Mouse (Mus musculus) liver, embryonic 14.5 days (tissue): ENCODE data around the gene Ythdc1. TPM values are rescaled to one million over a fixed set of nuclear protein-coding genes. Genes with fewer than 3 reads are reported as not detected.

Experiments
- ATAC-seq: fragments of 200-750 bp; cut with Nextera tagmentation; 2 replicates; pipeline ENCODE4 v1.8.0; 2017; ENCODE audit warnings: moderate number of reproducible peaks, mild to moderate bottlenecking, moderate library complexity; ENCODE audit not compliant: insufficient read depth
- DNase-seq, 3 experiments: peaks; one replicate each; pipeline ENCODE4 v3.0.0-alpha.2; 2012 to 2013; ENCODE audit warnings: low read depth in 3 of 3, low spot score in 3 of 3
- H3K27ac ChIP-seq: fragments of 300-500 bp; sonication (generic); 2 replicates; pipeline ENCODE4 v1.5.1; 2014; ENCODE audit warnings: moderate library complexity, mild to moderate bottlenecking, control low read depth, inconsistent platforms
- H3K27me3 ChIP-seq: fragments of 300-500 bp; sonication (generic); 2 replicates; pipeline ENCODE4 v1.6.1; 2014; ENCODE audit warnings: mild to moderate bottlenecking, low read length, moderate library complexity; ENCODE audit not compliant: control insufficient read depth, insufficient read depth
- H3K36me3 ChIP-seq: fragments of 300-500 bp; sonication (generic); replicated peaks from 2 replicates; pipeline ENCODE4 v1.6.1; 2014; ENCODE audit warnings: low read depth; ENCODE audit not compliant: control insufficient read depth, insufficient read depth
- H3K4me1 ChIP-seq, 2 experiments: fragments of 200-500 bp in 1 of 2; fragments of 300-500 bp in 1 of 2; sonication (generic) in 1 of 2; replicated peaks; 2 replicates each; pipeline ENCODE4 v1.6.1; 2012 to 2014; ENCODE audit warnings: antibody characterized with exemption in 1 of 2, inconsistent platforms in 1 of 2, low read length in 1 of 2; ENCODE audit not compliant: control insufficient read depth in 2 of 2, insufficient read depth in 2 of 2
- H3K4me2 ChIP-seq: fragments of 300-500 bp; sonication (generic); 2 replicates; pipeline ENCODE4 v1.6.1; 2014; ENCODE audit warnings: low read depth, mild to moderate bottlenecking, control low read depth, moderate library complexity
- H3K4me3 ChIP-seq, 2 experiments: fragments of 200-500 bp in 1 of 2; fragments of 300-500 bp in 1 of 2; sonication (generic) in 1 of 2; 2 replicates each; pipeline ENCODE4 v1.5.1; 2012 to 2014; ENCODE audit warnings: low read depth in 2 of 2, low read length in 2 of 2, mild to moderate bottlenecking in 2 of 2, control low read depth in 1 of 2, inconsistent platforms in 1 of 2, moderate library complexity in 1 of 2; ENCODE audit not compliant: insufficient read depth in 1 of 2
- H3K9ac ChIP-seq: fragments of 300-500 bp; sonication (generic); replicated peaks from 2 replicates; pipeline ENCODE4 v1.6.1; 2014; ENCODE audit warnings: mild to moderate bottlenecking, control low read depth, moderate library complexity
- H3K9me3 ChIP-seq: fragments of 300-500 bp; sonication (generic); 2 replicates; pipeline ENCODE4 v1.6.1; 2016; ENCODE audit warnings: low read length, mixed read lengths; ENCODE audit not compliant: control insufficient read depth
- CTCF ChIP-seq: IDR thresholded peaks from 2 replicates; pipeline ENCODE4 v1.5.1; 2016; ENCODE audit warnings: antibody characterized with exemption, low read depth, control low read depth
- EP300 ChIP-seq: IDR thresholded peaks from 2 replicates; pipeline ENCODE4 v1.6.1; 2016; ENCODE audit warnings: antibody characterized with exemption, low read depth
- WGBS: fragments of 180-500 bp; shearing (Covaris S2); extraction: QIAGEN DNeasy Blood & Tissue Kit; methylation state at CpG from one replicate; pipeline ENCODE4 v1.1.7; 2014; ENCODE audit not compliant: insufficient replicate concordance; 5-methylcytosine and 5-hydroxymethylcytosine counted together
- polyA plus RNA-seq, 2 experiments: library from polyadenylated mRNA; depleted of rRNA in 1 of 2; stranded (reverse) in 1 of 2; unstranded in 1 of 2; fragments of >200 nt; fragmentation: Nextera tagmentation in 1 of 2; extraction: Ambion mirVana in 1 of 2; gene quantifications; 2 replicates each; pipeline versions ENCODE4 v1.2.1 to v1.2.3; 2012 to 2014

Gene Ythdc1
- polyA plus RNA-seq, 2 experiments, result 12.1 to 22.8 TPM

- H3K9me3 ChIP-seq, result no peaks in the 10 kb centered on the region
- no peaks in the 10 kb centered on the region for H3K36me3 ChIP-seq
- H3K27ac ChIP-seq, result no peak overlapping the region
- 35% methylated on average over 1 of the region's 1 CpGs for WGBS
- TF ChIP-seq EP300, result no peak
- TF ChIP-seq CTCF, result no peak
- no peaks in the 10 kb centered on the region for H3K4me1 ChIP-seq
- no peak overlapping the region for H3K4me3 ChIP-seq
- no peak overlapping the region for H3K9ac ChIP-seq
- no peaks in the 10 kb centered on the region for H3K27me3 ChIP-seq
- H3K4me2 ChIP-seq, result no peak overlapping the region
- ATAC-seq (no peak), DNase-seq (no peak)
Measured at GRCm38 (mm10) chr5:86871877-86872276, 67.9 kb downstream of the Ythdc1 start.

Other genes starting within 250 kb of the Ythdc1 start
- not detected in 2 replicates for gene Tmprss11f, start 171.8 kb upstream of the Ythdc1 start, polyA plus RNA-seq (2012; rRNA removed)
- gene Tmprss11f, start 171.8 kb upstream of the Ythdc1 start, polyA plus RNA-seq (2014; fragmentation: Nextera tagmentation; extraction: Ambion mirVana), result not detected in 2 replicates
- gene Tmprss11b, start 127.9 kb upstream of the Ythdc1 start, polyA plus RNA-seq (2012; rRNA removed), result not detected in 2 replicates
- gene Tmprss11b, start 127.9 kb upstream of the Ythdc1 start, polyA plus RNA-seq (2014; fragmentation: Nextera tagmentation; extraction: Ambion mirVana), result not detected in 2 replicates
- gene Tmprss11e, start 58.4 kb upstream of the Ythdc1 start, polyA plus RNA-seq (2012; rRNA removed), result not detected in 2 replicates
- gene Tmprss11e, start 58.4 kb upstream of the Ythdc1 start, polyA plus RNA-seq (2014; fragmentation: Nextera tagmentation; extraction: Ambion mirVana), result not detected in 2 replicates
- 37.2 and 46.3 TPM in 2 replicates for gene Ugt2b34, start 102.7 kb downstream of the Ythdc1 start, polyA plus RNA-seq (2012; rRNA removed)
- 51.0 and 59.7 TPM in 2 replicates for gene Ugt2b34, start 102.7 kb downstream of the Ythdc1 start, polyA plus RNA-seq (2014; fragmentation: Nextera tagmentation; extraction: Ambion mirVana)
- 0.25 and 0.38 TPM in 2 replicates for gene Ugt2b1, start 122.3 kb downstream of the Ythdc1 start, polyA plus RNA-seq (2012; rRNA removed)
- gene Ugt2b1, start 122.3 kb downstream of the Ythdc1 start, polyA plus RNA-seq (2014; fragmentation: Nextera tagmentation; extraction: Ambion mirVana), result 0.25 and 0.29 TPM in 2 replicates
- gene Ugt2b35, start 196.6 kb downstream of the Ythdc1 start, polyA plus RNA-seq (2012; rRNA removed), result 3.8 and 5.0 TPM in 2 replicates
- 1.4 and 1.6 TPM in 2 replicates for gene Ugt2b35, start 196.6 kb downstream of the Ythdc1 start, polyA plus RNA-seq (2014; fragmentation: Nextera tagmentation; extraction: Ambion mirVana)